Mouse (Mus musculus) kidney, adult 2 months (tissue): Measurements from ENCODE around the gene Stpg3.

Experiments used
- CTCF ChIP-seq: fragments of 200-500 bp; conservative IDR thresholded peaks from 2 replicates; pipeline ENCODE4 v1.5.1; 2011; ENCODE audit warnings: low read depth, mild to moderate bottlenecking, control low read depth, low read length, moderate library complexity, mixed read lengths; ENCODE audit not compliant: insufficient read depth, insufficient read length
- POLR2A ChIP-seq: fragments of 200-500 bp; IDR thresholded peaks from one replicate; pipeline ENCODE4 v1.6.1; 2011; ENCODE audit warnings: low read depth, low read length, control low read depth

DNA sequence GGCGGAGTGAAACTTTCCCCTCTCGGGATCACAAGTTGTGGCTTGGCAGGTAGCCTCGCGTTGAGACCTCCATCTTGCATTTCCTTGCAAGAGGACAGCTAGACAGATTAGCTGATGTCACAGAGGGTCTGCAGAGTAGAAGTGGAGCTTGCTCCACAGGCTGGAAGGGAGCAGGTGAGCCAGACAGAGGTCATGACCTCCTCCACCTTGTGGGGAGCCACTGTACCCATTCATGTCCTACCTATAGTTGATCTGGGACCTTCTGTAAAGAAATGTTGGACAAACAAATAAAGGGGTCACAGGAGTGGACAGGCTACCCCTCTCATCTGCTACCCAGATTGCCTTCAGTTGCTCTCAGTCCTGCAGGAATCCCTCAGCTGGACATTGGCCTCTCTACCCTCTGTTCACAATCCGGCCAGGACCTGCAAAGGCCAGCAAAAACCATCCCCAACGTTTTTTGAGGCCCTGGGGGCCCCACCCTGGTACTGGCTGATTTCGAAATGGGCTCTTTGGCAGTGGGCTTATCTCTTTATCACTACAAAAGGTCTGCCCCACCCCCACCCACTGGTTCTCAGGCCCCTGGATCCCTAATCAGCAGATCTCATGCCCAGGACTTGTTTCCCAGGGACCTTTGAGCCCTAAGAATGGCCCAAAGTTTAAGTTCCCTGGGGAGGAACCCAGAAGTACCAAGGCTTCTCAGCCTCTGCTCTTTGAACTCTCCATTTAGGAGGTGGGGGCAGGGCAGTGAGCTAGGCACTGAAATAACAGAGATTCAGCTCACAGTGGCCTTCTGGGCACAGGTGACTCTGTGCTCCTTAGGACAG, 39.4 kb downstream of the Stpg3 start:
- TF ChIP-seq POLR2A = no peak
- TF ChIP-seq CTCF = no peak
